Mouse (Mus musculus) erythroblast, adult 5-6 weeks (primary cell): ENCODE data around the gene Olfr578. TPM values are rescaled to one million over a fixed set of nuclear protein-coding genes. Genes with fewer than 3 reads are reported as not detected.

Source experiments
- ATAC-seq: replicated peaks from 2 replicates; pipeline ENCODE4 v1.8.0; 2016; ENCODE audit warnings: moderate number of reproducible peaks, mild to moderate bottlenecking, moderate TSS enrichment, inconsistent platforms; ENCODE audit not compliant: poor library complexity, low FRiP score, severe bottlenecking
- total RNA-seq, 2 experiments: library from RNA; stranded (forward) in 1 of 2; stranded (reverse) in 1 of 2; fragments of 150-400 nt in 1 of 2; fragments of 200-764, 138-1000 nt in 1 of 2; gene quantifications; 2 replicates each; pipeline versions ENCODE4 v1.2.3 to v1.2.4; 2015 to 2017; ENCODE audit warnings: low replicate concordance in 2 of 2

Gene Olfr578
- total RNA-seq (2015; ENCODE audit: low replicate concordance) (not detected in 2 replicates), total RNA-seq (2017; ENCODE audit: low replicate concordance) (not detected in 2 replicates)

DNA sequence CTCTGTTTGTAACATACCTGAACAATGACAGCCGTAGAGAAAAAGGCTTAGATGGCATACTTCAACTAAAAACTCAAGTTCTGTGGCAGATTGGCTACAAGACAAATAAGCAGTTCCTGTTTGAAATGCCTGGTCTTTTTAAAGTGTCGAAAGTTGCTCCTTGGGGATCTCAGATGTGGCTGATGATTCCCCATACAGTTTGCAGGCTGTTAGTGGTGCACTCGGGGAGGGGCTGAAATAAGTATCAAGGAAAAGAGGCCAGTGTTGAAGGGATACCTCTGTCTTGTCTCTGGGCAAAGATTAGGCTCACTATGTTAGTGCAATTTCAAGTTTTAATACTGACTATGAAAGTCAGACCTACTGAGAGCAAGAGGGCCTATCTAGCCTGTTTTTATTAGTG is at the start of gene Olfr578:
Olfr578 (minus strand) TSS at position 101 of the 400 bp plus-strand sequence.
- ATAC-seq, result no peak

DNA sequence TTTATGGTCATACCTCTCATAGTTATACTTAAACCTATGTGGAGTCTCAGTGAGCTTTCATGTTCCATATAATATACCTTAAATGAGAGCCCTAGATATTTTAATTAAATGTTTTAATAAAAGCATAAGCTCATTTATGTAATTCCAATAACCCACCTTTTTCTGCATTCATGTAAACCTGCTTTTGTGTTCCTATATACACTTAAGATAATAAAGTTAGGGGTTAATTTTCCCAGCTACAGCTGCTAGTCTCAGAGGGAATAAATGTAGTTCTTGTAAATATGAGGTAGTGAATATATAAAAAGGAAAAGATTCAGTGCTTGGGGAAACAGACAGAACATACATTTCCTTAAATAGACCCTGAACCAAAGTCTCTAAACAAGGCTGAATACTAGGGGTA is 48.6 kb upstream of the Olfr578 start, which contains the start of gene Olfr582:
Olfr582 (plus strand) TSS at position 301 of the 400 bp plus-strand sequence.
- ATAC-seq, result no peak

GRCm38 (mm10) chr7:102975843-102976242 is 13.3 kb downstream of the Olfr578 start, which contains the start of gene Olfr577:
Olfr577 (minus strand) TSS chr7:102975943.
- no peak for ATAC-seq

GRCm38 (mm10) chr7:102974399-102974798 is 14.7 kb downstream of the Olfr578 start:
- ATAC-seq, result no peak

GRCm38 (mm10) chr7:102962360-102962759 is 26.8 kb downstream of the Olfr578 start, which contains the start of gene Olfr576:
Olfr576 (plus strand) TSS chr7:102962660.
- ATAC-seq, result no peak

- peak; percentile 69; the same call in 1 of the 2 replicates for ATAC-seq
Observed at GRCm38 (mm10) chr7:102958593-102958992, 30.5 kb downstream of the Olfr578 start, which contains the start of gene Olfr575. Olfr575 (minus strand) TSS chr7:102958775.

DNA sequence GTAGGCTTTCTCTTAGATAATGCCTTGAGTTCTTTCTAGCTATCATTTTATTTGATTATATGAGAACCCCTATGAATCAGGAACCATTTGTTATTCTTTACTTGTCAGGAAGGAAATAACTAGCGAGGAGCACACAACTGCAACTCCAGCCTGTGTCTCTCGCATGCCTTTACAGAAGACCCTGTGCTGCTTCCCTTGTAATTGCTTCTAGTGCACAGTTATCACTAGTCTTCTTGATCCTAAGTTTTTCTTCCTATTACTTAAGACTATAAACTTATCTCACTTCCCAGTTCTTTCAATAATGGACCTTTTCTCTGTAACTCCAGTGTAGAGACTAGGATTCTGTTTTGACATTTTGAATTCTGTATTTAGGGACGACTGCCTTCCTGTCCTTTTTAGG is 31.0 kb downstream of the Olfr578 start:
- no peak for ATAC-seq

GRCm38 (mm10) chr7:102950732-102951131 is 38.4 kb downstream of the Olfr578 start:
- ATAC-seq, result no peak

GRCm38 (mm10) chr7:102948167-102948566 is 41.0 kb downstream of the Olfr578 start, which contains the start of gene Olfr574:
Olfr574 (plus strand) TSS chr7:102948467.
- ATAC-seq, result no peak

GRCm38 (mm10) chr7:102943417-102943816 is 45.7 kb downstream of the Olfr578 start:
- no peak for ATAC-seq

DNA sequence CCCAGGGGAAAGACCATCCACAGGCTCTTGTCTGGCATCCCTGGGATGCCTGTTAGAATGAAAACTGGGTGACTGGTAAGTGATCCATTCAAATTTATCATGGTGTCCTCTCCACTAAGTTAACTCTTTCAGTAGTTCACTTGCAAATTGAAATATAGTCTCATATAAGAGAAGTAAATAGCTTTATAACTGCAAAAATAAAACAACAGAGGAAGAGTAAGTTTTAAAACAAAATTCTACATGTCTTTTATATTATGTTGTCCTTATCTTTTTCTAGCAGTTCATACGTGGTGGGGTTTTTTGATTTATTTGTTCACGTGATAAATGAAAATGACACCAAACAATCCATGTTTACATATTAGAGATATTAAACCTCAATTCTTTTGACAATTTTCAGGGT is 46.6 kb downstream of the Olfr578 start, which contains the start of gene Olfr573-ps1:
Olfr573-ps1 (minus strand) TSS at position 101 of the 400 bp plus-strand sequence.
- ATAC-seq, result no peak

Other genes starting within 250 kb of the Olfr578 start
- not detected in 2 replicates for gene Olfr560, start 230.0 kb downstream of the Olfr578 start, total RNA-seq (2015; ENCODE audit: low replicate concordance)
- gene Olfr560, start 230.0 kb downstream of the Olfr578 start, total RNA-seq (2017; ENCODE audit: low replicate concordance), result not detected in 2 replicates
- not detected in 2 replicates for gene Olfr78, start 229.9 kb downstream of the Olfr578 start, total RNA-seq (2015; ENCODE audit: low replicate concordance)
- not detected in 2 replicates for gene Olfr78, start 229.9 kb downstream of the Olfr578 start, total RNA-seq (2017; ENCODE audit: low replicate concordance)
- not detected in 2 replicates for gene Olfr561, start 218.1 kb downstream of the Olfr578 start, total RNA-seq (2015; ENCODE audit: low replicate concordance)
- not detected in 2 replicates for gene Olfr561, start 218.1 kb downstream of the Olfr578 start, total RNA-seq (2017; ENCODE audit: low replicate concordance)
- gene Olfr564, start 185.8 kb downstream of the Olfr578 start, total RNA-seq (2015; ENCODE audit: low replicate concordance), result not detected in 2 replicates
- not detected in 2 replicates for gene Olfr564, start 185.8 kb downstream of the Olfr578 start, total RNA-seq (2017; ENCODE audit: low replicate concordance)
- not detected in 2 replicates for gene Olfr566, start 130.6 kb downstream of the Olfr578 start, total RNA-seq (2015; ENCODE audit: low replicate concordance)
- 0.77 TPM in 1 of 2 replicates, not detected in the other for gene Olfr566, start 130.6 kb downstream of the Olfr578 start, total RNA-seq (2017; ENCODE audit: low replicate concordance)
- gene Olfr568, start 112.2 kb downstream of the Olfr578 start, total RNA-seq (2015; ENCODE audit: low replicate concordance), result not detected in 2 replicates
- gene Olfr568, start 112.2 kb downstream of the Olfr578 start, total RNA-seq (2017; ENCODE audit: low replicate concordance), result not detected in 2 replicates
- not detected in 2 replicates for gene Olfr569, start 98.4 kb downstream of the Olfr578 start, total RNA-seq (2015; ENCODE audit: low replicate concordance)
- not detected in 2 replicates for gene Olfr569, start 98.4 kb downstream of the Olfr578 start, total RNA-seq (2017; ENCODE audit: low replicate concordance)
- gene Olfr570, start 94.7 kb downstream of the Olfr578 start, total RNA-seq (2015; ENCODE audit: low replicate concordance), result not detected in 2 replicates
- gene Olfr570, start 94.7 kb downstream of the Olfr578 start, total RNA-seq (2017; ENCODE audit: low replicate concordance), result not detected in 2 replicates
- not detected in 2 replicates for gene Olfr571, start 71.8 kb downstream of the Olfr578 start, total RNA-seq (2015; ENCODE audit: low replicate concordance)
- not detected in 2 replicates for gene Olfr571, start 71.8 kb downstream of the Olfr578 start, total RNA-seq (2017; ENCODE audit: low replicate concordance)
- gene Olfr572, start 64.9 kb downstream of the Olfr578 start, total RNA-seq (2015; ENCODE audit: low replicate concordance), result not detected in 2 replicates
- gene Olfr572, start 64.9 kb downstream of the Olfr578 start, total RNA-seq (2017; ENCODE audit: low replicate concordance), result not detected in 2 replicates
- gene Olfr573-ps1, start 46.7 kb downstream of the Olfr578 start, total RNA-seq (2015; ENCODE audit: low replicate concordance), result not detected in 2 replicates
- gene Olfr573-ps1, start 46.7 kb downstream of the Olfr578 start, total RNA-seq (2017; ENCODE audit: low replicate concordance), result not detected in 2 replicates
- gene Olfr574, start 40.9 kb downstream of the Olfr578 start, total RNA-seq (2015; ENCODE audit: low replicate concordance), result not detected in 2 replicates
- not detected in 2 replicates for gene Olfr574, start 40.9 kb downstream of the Olfr578 start, total RNA-seq (2017; ENCODE audit: low replicate concordance)
- not detected in 2 replicates for gene Olfr575, start 30.5 kb downstream of the Olfr578 start, total RNA-seq (2015; ENCODE audit: low replicate concordance)
- not detected in 2 replicates for gene Olfr575, start 30.5 kb downstream of the Olfr578 start, total RNA-seq (2017; ENCODE audit: low replicate concordance)
- not detected in 2 replicates for gene Olfr576, start 26.7 kb downstream of the Olfr578 start, total RNA-seq (2015; ENCODE audit: low replicate concordance)
- gene Olfr576, start 26.7 kb downstream of the Olfr578 start, total RNA-seq (2017; ENCODE audit: low replicate concordance), result 0.43 TPM in 1 of 2 replicates, not detected in the other
- gene Olfr577, start 13.4 kb downstream of the Olfr578 start, total RNA-seq (2015; ENCODE audit: low replicate concordance), result not detected in 2 replicates
- gene Olfr577, start 13.4 kb downstream of the Olfr578 start, total RNA-seq (2017; ENCODE audit: low replicate concordance), result not detected in 2 replicates
- gene Olfr582, start 48.7 kb upstream of the Olfr578 start, total RNA-seq (2015; ENCODE audit: low replicate concordance), result not detected in 2 replicates
- gene Olfr582, start 48.7 kb upstream of the Olfr578 start, total RNA-seq (2017; ENCODE audit: low replicate concordance), result not detected in 2 replicates
- not detected in 2 replicates for gene Olfr583, start 62.0 kb upstream of the Olfr578 start, total RNA-seq (2015; ENCODE audit: low replicate concordance)
- not detected in 2 replicates for gene Olfr583, start 62.0 kb upstream of the Olfr578 start, total RNA-seq (2017; ENCODE audit: low replicate concordance)
- not detected in 2 replicates for gene Olfr584, start 92.6 kb upstream of the Olfr578 start, total RNA-seq (2015; ENCODE audit: low replicate concordance)
- not detected in 2 replicates for gene Olfr584, start 92.6 kb upstream of the Olfr578 start, total RNA-seq (2017; ENCODE audit: low replicate concordance)
- gene Olfr585, start 108.4 kb upstream of the Olfr578 start, total RNA-seq (2015; ENCODE audit: low replicate concordance), result not detected in 2 replicates
- 2.2 TPM in 1 of 2 replicates, not detected in the other for gene Olfr585, start 108.4 kb upstream of the Olfr578 start, total RNA-seq (2017; ENCODE audit: low replicate concordance)
- not detected in 2 replicates for gene Olfr586, start 136.3 kb upstream of the Olfr578 start, total RNA-seq (2015; ENCODE audit: low replicate concordance)
- 0.17 TPM in 1 of 2 replicates, not detected in the other for gene Olfr586, start 136.3 kb upstream of the Olfr578 start, total RNA-seq (2017; ENCODE audit: low replicate concordance)
- not detected in 2 replicates for gene Olfr588-ps1, start 151.6 kb upstream of the Olfr578 start, total RNA-seq (2015; ENCODE audit: low replicate concordance)
- gene Olfr588-ps1, start 151.6 kb upstream of the Olfr578 start, total RNA-seq (2017; ENCODE audit: low replicate concordance), result not detected in 2 replicates
- not detected in 2 replicates for gene Olfr589, start 167.0 kb upstream of the Olfr578 start, total RNA-seq (2015; ENCODE audit: low replicate concordance)
- not detected in 2 replicates for gene Olfr589, start 167.0 kb upstream of the Olfr578 start, total RNA-seq (2017; ENCODE audit: low replicate concordance)
- gene Olfr591, start 189.0 kb upstream of the Olfr578 start, total RNA-seq (2015; ENCODE audit: low replicate concordance), result not detected in 2 replicates
- gene Olfr591, start 189.0 kb upstream of the Olfr578 start, total RNA-seq (2017; ENCODE audit: low replicate concordance), result not detected in 2 replicates
- not detected in 2 replicates for gene Olfr592, start 195.5 kb upstream of the Olfr578 start, total RNA-seq (2015; ENCODE audit: low replicate concordance)
- 0.70 TPM in 1 of 2 replicates, not detected in the other for gene Olfr592, start 195.5 kb upstream of the Olfr578 start, total RNA-seq (2017; ENCODE audit: low replicate concordance)
- gene Olfr593, start 222.5 kb upstream of the Olfr578 start, total RNA-seq (2015; ENCODE audit: low replicate concordance), result not detected in 2 replicates
- not detected in 2 replicates for gene Olfr593, start 222.5 kb upstream of the Olfr578 start, total RNA-seq (2017; ENCODE audit: low replicate concordance)
- gene Olfr594, start 227.7 kb upstream of the Olfr578 start, total RNA-seq (2015; ENCODE audit: low replicate concordance), result not detected in 2 replicates
- not detected in 2 replicates for gene Olfr594, start 227.7 kb upstream of the Olfr578 start, total RNA-seq (2017; ENCODE audit: low replicate concordance)